Mouse (Mus musculus) liver, embryonic 13.5 days (tissue): Measurements from ENCODE around the gene Pabpc4. TPM values are rescaled to one million over a fixed set of nuclear protein-coding genes. Genes with fewer than 3 reads are reported as not detected.
"Not testable (repeated sequence)": the region's sequence is repeated elsewhere in the genome, so short reads cannot be mapped to it uniquely, and the experiment has no call there.

Source experiments
- ATAC-seq: fragments of 200-750 bp; cut with Nextera tagmentation; 2 replicates; pipeline ENCODE4 v1.8.0; 2017; ENCODE audit warnings: low read depth, mild to moderate bottlenecking, moderate number of reproducible peaks, moderate library complexity
- DNase-seq: peaks from one replicate; pipeline ENCODE4 v3.0.0; 2022
- H3K27ac ChIP-seq: fragments of 300-500 bp; sonication (generic); 2 replicates; pipeline ENCODE4 v1.5.1; 2015; ENCODE audit warnings: moderate library complexity, mild to moderate bottlenecking, inconsistent platforms
- H3K27me3 ChIP-seq: fragments of 300-500 bp; sonication (generic); 2 replicates; pipeline ENCODE4 v1.6.1; 2015; ENCODE audit warnings: mild to moderate bottlenecking, inconsistent platforms
- H3K36me3 ChIP-seq: fragments of 300-500 bp; sonication (generic); 2 replicates; pipeline ENCODE4 v1.6.1; 2015; ENCODE audit warnings: mild to moderate bottlenecking, inconsistent platforms
- H3K4me1 ChIP-seq: fragments of 300-500 bp; sonication (generic); replicated peaks from 2 replicates; pipeline ENCODE4 v1.6.1; 2015; ENCODE audit warnings: inconsistent platforms
- H3K4me2 ChIP-seq: fragments of 300-500 bp; sonication (generic); 2 replicates; pipeline ENCODE4 v1.6.1; 2015; ENCODE audit warnings: inconsistent platforms, mild to moderate bottlenecking, moderate library complexity
- H3K4me3 ChIP-seq: fragments of 300-500 bp; sonication (generic); replicated peaks from 2 replicates; pipeline ENCODE4 v1.5.1; 2015; ENCODE audit warnings: mild to moderate bottlenecking, inconsistent platforms
- H3K9ac ChIP-seq: fragments of 300-500 bp; sonication (generic); 2 replicates; pipeline ENCODE4 v1.6.1; 2015; ENCODE audit warnings: mild to moderate bottlenecking, inconsistent platforms
- H3K9me3 ChIP-seq: fragments of 300-500 bp; sonication (generic); replicated peaks from 2 replicates; pipeline ENCODE4 v1.6.1; 2016; ENCODE audit warnings: inconsistent platforms
- WGBS: fragments of 180-500 bp; shearing (Covaris S2); methylation state at CpG from one replicate; pipeline ENCODE4 v1.1.7; 2015; ENCODE audit not compliant: insufficient replicate concordance; 5-methylcytosine and 5-hydroxymethylcytosine counted together
- polyA plus RNA-seq: library from polyadenylated mRNA; unstranded; fragments of >200 nt; fragmentation: Nextera tagmentation; extraction: Ambion mirVana; gene quantifications from 2 replicates; pipeline ENCODE4 v1.2.1, GENCODE M21; 2015

Gene Pabpc4
- polyA plus RNA-seq, 1 experiment from 2014 or later, result 100 TPM

DNA sequence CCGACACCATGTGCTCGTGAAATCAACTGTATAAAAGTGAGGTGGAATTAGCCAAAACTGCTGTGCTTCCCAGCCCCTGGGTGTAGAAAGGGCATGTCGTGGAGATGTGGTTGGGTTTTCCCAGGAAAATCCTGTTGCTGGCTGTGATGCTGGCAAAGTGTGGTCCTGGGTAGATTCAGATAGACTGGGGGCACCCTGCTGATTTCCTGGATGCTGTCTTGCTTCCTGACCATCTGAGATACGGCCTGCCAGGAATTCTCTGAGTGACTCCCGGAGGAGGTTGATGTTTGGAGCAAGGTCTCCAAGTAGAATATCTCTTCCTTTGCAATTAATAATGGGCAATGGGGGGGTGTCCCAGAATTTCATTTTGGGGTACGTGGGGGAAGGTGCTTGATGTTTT lies 66.8 kb downstream of the Pabpc4 start:
- H3K27me3 ChIP-seq, result peaks cover 7% of the 10 kb centered on the region; the same call in 1 of the 2 replicates
- ATAC-seq, result no peak
- DNase-seq, result no peak
- no peaks in the 10 kb centered on the region for H3K36me3 ChIP-seq
- no peaks in the 10 kb centered on the region for H3K9me3 ChIP-seq
- H3K27ac ChIP-seq, result no peak overlapping the region
- no peaks in the 10 kb centered on the region for H3K4me1 ChIP-seq
- no peak overlapping the region for H3K4me2 ChIP-seq
- no peak overlapping the region for H3K4me3 ChIP-seq
- no peak overlapping the region for H3K9ac ChIP-seq
- WGBS, result 62% methylated on average over 6 of the region's 6 CpGs

DNA sequence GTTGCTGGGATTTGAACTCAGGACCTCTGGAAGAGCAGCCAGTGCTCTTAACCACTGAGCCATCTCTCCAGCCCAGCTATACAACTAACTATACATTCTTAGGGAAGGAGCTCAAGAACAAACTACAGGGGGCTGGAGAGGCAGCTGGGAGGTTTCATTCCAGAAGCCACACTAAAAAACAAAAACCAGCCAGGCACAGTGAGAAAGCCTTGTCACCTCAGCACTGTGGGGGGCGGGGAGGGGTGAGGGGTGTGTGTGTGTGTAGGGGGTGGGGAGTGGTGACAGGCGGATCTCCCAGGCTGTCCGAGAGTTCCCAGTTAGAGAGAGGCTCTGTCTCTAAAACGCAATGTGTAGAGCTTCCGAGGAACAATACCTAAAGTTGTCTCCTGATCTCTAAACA lies 69.2 kb downstream of the Pabpc4 start:
- DNase-seq, result no peak
- H3K27me3 ChIP-seq, result no peaks in the 10 kb centered on the region
- no peak overlapping the region for H3K4me2 ChIP-seq
- H3K4me3 ChIP-seq, result no peak overlapping the region
- H3K27ac ChIP-seq, result no peak overlapping the region
- no peaks in the 10 kb centered on the region for H3K36me3 ChIP-seq
- no peaks in the 10 kb centered on the region for H3K9me3 ChIP-seq
- ATAC-seq, result no peak
- H3K4me1 ChIP-seq, result no peaks in the 10 kb centered on the region
- H3K9ac ChIP-seq, result no peak overlapping the region
- 87% methylated on average over 5 of the region's 5 CpGs for WGBS

DNA sequence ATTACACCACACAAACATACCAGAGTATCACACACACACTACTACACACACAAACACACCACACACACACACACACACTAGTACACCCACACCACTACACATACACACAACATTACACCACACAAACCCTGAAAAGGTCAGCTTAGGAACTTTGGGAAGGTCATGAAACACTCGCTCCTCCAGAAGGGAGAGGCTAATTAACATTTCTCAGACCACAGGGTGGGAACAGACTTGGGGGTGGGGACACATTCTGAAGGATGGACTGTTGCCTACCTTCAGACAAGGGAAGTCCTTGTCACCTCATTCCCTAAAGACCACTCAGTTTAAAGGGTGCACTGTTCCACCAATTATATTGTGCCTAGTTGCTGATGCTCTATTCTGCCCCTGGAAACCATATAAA lies 69.8 kb downstream of the Pabpc4 start:
- H3K4me1 ChIP-seq, H3K27me3 ChIP-seq, DNase-seq, H3K4me2 ChIP-seq, H3K27ac ChIP-seq, H3K9ac ChIP-seq, H3K9me3 ChIP-seq, ATAC-seq, H3K36me3 ChIP-seq, H3K4me3 ChIP-seq: not testable (repeated sequence)
- 69% methylated on average over 1 of the region's 1 CpGs for WGBS

- ATAC-seq (no peak), DNase-seq (no peak)
- Histone ChIP-seq H3K4me3 (no peak overlapping the region), H3K36me3 (no peaks in the 10 kb centered on the region), H3K9ac (no peak overlapping the region), H3K9me3 (no peaks in the 10 kb centered on the region), H3K4me1 (no peaks in the 10 kb centered on the region), H3K27ac (no peak overlapping the region), H3K4me2 (no peak overlapping the region), H3K27me3 (no peaks in the 10 kb centered on the region)
- 81% methylated on average over 4 of the region's 4 CpGs for whole genome bisulfite sequencing
Measured at GRCm38 (mm10) chr4:123333151-123333550, 71.0 kb downstream of the Pabpc4 start.

DNA sequence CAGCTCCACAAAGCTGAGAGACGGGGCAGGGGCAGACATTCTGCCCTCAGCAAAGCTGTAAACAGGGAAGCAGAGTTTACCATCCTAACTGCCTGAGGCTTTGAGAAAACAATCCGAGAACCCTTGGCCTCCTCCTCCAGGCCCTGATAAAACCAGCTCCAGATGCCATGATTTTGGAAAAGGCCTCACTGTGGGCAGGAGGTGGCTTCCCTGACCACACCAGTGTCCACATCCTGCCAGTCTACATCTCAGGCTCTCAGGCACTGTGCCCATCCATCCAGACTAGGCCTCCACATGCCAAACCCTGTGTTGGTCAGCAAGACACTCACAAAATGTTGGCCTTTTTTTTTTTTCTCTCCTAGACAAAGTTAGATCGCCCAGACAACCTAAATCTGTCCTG lies 72.0 kb downstream of the Pabpc4 start:
- no peak for ATAC-seq
- no peak overlapping the region for H3K4me3 ChIP-seq

GRCm38 (mm10) chr4:123335244-123335643 lies 73.1 kb downstream of the Pabpc4 start:
- not testable (repeated sequence) for DNase-seq

More for the DNA sequence above, 72.0 kb downstream of the Pabpc4 start:
- Histone ChIP-seq H3K9me3 (no peaks in the 10 kb centered on the region), H3K4me2 (no peak overlapping the region), H3K4me1 (no peaks in the 10 kb centered on the region), H3K9ac (no peak overlapping the region), H3K36me3 (no peaks in the 10 kb centered on the region), H3K27ac (no peak overlapping the region), H3K27me3 (0 out of 2 replicates have a peak, but pooled peaks cover 4% of the 10 kb centered on the region)
- 49% methylated on average over 3 of the region's 3 CpGs for WGBS
- DNase-seq, result no peak

GRCm38 (mm10) chr4:123335796-123336585 lies 73.8 kb downstream of the Pabpc4 start:
- no peak overlapping the region for H3K9ac ChIP-seq
- H3K4me3 ChIP-seq, result no peak overlapping the region
- H3K36me3 ChIP-seq, result no peaks in the 10 kb centered on the region
- no peaks in the 10 kb centered on the region for H3K4me1 ChIP-seq
- H3K27me3 ChIP-seq, result peaks cover 12% of the 10 kb centered on the region
- ATAC-seq (no peak), DNase-seq (no peak)
- H3K4me2 ChIP-seq, result no peak overlapping the region
- no peaks in the 10 kb centered on the region for H3K9me3 ChIP-seq
- no peak overlapping the region for H3K27ac ChIP-seq
- 54% methylated on average over 14 of the region's 14 CpGs for WGBS

More at GRCm38 (mm10) chr4:123335244-123335643, 73.1 kb downstream of the Pabpc4 start:
- not testable (repeated sequence) for H3K9me3 ChIP-seq, H3K27me3 ChIP-seq, ATAC-seq, H3K9ac ChIP-seq, H3K4me2 ChIP-seq, H3K4me1 ChIP-seq, H3K27ac ChIP-seq, H3K4me3 ChIP-seq, H3K36me3 ChIP-seq
- 74% methylated on average over 10 of the region's 10 CpGs for WGBS

DNA sequence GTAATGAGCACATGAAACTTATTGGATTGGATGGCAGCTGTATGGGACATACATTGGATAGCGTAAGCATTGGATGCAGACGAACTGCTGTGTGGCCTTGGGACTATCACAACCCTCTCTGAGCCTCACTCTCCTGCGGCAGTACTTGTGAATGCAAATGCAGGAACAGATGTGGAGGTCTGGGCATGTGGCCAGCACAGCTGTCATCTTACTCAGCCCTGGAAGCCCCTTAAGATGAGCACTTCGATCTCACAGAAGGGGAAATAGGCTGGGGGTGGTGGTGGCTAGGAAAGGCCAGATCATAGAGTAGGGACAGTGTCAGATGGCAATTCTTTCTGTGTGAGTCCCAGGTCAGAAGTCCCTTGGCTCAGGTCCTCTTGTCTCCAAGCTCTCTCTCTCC lies 75.5 kb downstream of the Pabpc4 start:
- Histone ChIP-seq H3K9me3 (no peaks in the 10 kb centered on the region), H3K4me2 (no peak overlapping the region), H3K27me3 (peaks cover 29% of the 10 kb centered on the region), H3K4me1 (peaks cover 10% of the 10 kb centered on the region), H3K9ac (no peak overlapping the region), H3K4me3 (no peak overlapping the region), H3K36me3 (no peaks in the 10 kb centered on the region), H3K27ac (no peak overlapping the region)
- ATAC-seq (no peak), DNase-seq (no peak)
- 67% methylated on average over 4 of the region's 4 CpGs for WGBS

DNA sequence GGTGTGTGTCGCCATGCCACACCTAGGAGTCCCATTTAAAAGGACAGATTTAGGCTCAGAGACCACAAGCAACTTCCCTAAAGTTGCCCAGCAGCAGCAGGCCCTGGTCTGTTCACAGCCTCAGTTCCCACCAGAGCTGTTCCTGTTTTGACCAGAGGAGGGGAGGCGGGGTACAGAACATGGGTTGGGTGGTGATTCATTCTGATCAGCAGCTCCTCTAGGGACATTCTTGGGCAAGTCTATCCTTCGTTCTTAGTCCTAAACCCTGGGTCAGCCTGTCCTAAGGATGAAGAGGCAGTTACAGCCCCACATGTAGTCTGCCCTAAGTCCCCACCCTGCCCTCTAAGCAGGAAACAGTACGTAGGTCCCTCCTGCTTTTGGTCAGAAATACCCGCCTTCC lies 78.1 kb downstream of the Pabpc4 start:
- 32% methylated on average over 5 of the region's 5 CpGs for WGBS
- no peak for DNase-seq
- H3K9me3 ChIP-seq, result no peaks in the 10 kb centered on the region
- H3K27ac ChIP-seq, result no peak overlapping the region
- no peak overlapping the region for H3K4me3 ChIP-seq
- no peak for ATAC-seq
- peaks cover 50% of the 10 kb centered on the region for H3K27me3 ChIP-seq
- H3K4me1 ChIP-seq, result peaks cover 19% of the 10 kb centered on the region
- no peak overlapping the region for H3K9ac ChIP-seq
- H3K36me3 ChIP-seq, result no peaks in the 10 kb centered on the region
- H3K4me2 ChIP-seq, result no peak overlapping the region

GRCm38 (mm10) chr4:123342091-123342641 lies 80.0 kb downstream of the Pabpc4 start:
- peak overlapping the region; percentile 65 for H3K4me3 ChIP-seq
- H3K4me2 ChIP-seq, result peak overlapping the region; percentile 92
- H3K36me3 ChIP-seq, result no peaks in the 10 kb centered on the region
- no peaks in the 10 kb centered on the region for H3K9me3 ChIP-seq
- peaks cover 50% of the 10 kb centered on the region for H3K27me3 ChIP-seq
- peaks cover 19% of the 10 kb centered on the region for H3K4me1 ChIP-seq
- 3% methylated on average over 43 of the region's 43 CpGs for WGBS
- no peak for DNase-seq
- no peak overlapping the region for H3K27ac ChIP-seq
- peak overlapping the region; percentile 56 for H3K9ac ChIP-seq
- ATAC-seq, result no peak

DNA sequence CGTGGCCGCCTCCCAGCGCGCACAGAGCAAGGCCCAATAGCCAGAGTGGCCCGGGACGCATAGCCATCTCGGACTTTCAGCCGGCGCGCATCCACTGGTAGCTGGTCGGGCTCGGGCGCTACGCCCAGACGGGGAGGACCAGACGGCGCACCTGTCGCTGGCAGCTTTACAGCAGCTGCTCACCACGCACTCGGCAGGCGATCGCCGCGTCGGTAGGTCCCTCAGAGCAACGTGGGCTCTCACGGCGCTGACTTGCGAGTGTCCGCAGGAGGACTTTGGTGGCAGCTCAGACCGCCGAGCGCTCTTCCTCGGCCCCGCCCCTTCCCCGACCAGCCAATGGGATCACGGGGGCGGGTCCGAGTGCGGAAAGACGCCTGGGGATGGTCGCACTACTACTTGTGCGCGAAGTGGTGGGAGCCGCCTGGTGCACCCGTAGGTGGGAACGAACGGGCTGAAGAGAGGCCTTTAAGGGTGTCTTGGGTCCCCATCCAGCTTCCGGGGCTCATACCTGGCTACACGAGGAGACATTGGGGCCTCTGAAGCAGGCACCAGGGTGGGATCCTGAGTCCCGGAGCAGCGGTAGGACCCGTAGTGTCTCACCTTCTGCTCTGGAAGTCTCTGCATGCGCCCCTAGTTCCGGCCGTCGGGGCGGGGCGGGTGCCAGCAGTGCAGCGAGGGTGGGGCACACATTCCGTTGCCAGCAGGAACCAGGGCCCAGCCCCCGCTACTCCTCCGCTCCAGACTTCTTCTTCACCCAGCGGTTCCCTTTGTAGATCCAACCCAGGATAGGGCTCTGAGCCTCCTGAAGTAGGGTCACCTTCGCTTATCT lies 80.7 kb downstream of the Pabpc4 start, which contains the start of gene Bmp8a:
TSS of gene Bmp8a (minus strand) at position 611 of the 829 bp plus-strand sequence.
- WGBS, result under 1% methylated on average over 65 of the region's 65 CpGs
- Histone ChIP-seq H3K4me2 (peak within 1 kb of the TSS; percentile 92), H3K4me1 (peaks cover 19% of the 10 kb centered on the region), H3K36me3 (no peaks in the 10 kb centered on the region), H3K4me3 (peak within 1 kb of the TSS; percentile 65), H3K9ac (peak within 1 kb of the TSS; percentile 56), H3K9me3 (no peaks in the 10 kb centered on the region), H3K27me3 (peaks cover 50% of the 10 kb centered on the region), H3K27ac (no peak within 1 kb of the TSS)
- ATAC-seq (peak; percentile 81), DNase-seq (peak; percentile 59)
